Mouse (Mus musculus) limb, embryonic 14.5 days (tissue): ENCODE measurements around the gene Tpst2. TPM values are rescaled to one million over a fixed set of nuclear protein-coding genes. Genes with fewer than 3 reads are reported as not detected.
"Not testable (repeated sequence)": the region's sequence is repeated elsewhere in the genome, so short reads cannot be mapped to it uniquely, and the experiment has no call there.

Experiments
- ATAC-seq: fragments of 200-750 bp; cut with Nextera tagmentation; 2 replicates; pipeline ENCODE4 v1.8.0; 2017; ENCODE audit warnings: low read depth, moderate number of reproducible peaks, moderate TSS enrichment; ENCODE audit not compliant: low FRiP score
- DNase-seq: peaks from one replicate; pipeline ENCODE4 v3.0.0-alpha.2; 2015; ENCODE audit warnings: low spot score
- H3K27ac ChIP-seq: fragments of 300-500 bp; sonication (generic); replicated peaks from 2 replicates; pipeline ENCODE4 v1.5.1; 2014; ENCODE audit warnings: low read depth, mild to moderate bottlenecking, low read length, moderate library complexity, mixed read lengths
- H3K27me3 ChIP-seq: fragments of 300-500 bp; sonication (generic); 2 replicates; pipeline ENCODE4 v1.6.1; 2014; ENCODE audit warnings: low read length, mixed read lengths; ENCODE audit not compliant: control insufficient read depth, insufficient read depth
- H3K36me3 ChIP-seq: fragments of 300-500 bp; sonication (generic); 2 replicates; pipeline ENCODE4 v1.6.1; 2014; ENCODE audit warnings: mild to moderate bottlenecking, low read length, moderate library complexity, mixed read lengths; ENCODE audit not compliant: control insufficient read depth, insufficient read depth
- H3K4me1 ChIP-seq: fragments of 300-500 bp; sonication (generic); 2 replicates; pipeline ENCODE4 v1.6.1; 2014; ENCODE audit warnings: antibody characterized with exemption, low read length, mixed read lengths; ENCODE audit not compliant: control insufficient read depth, insufficient read depth
- H3K4me2 ChIP-seq: fragments of 300-500 bp; sonication (generic); replicated peaks from 2 replicates; pipeline ENCODE4 v1.6.1; 2014; ENCODE audit warnings: low read depth, mild to moderate bottlenecking, low read length, moderate library complexity; ENCODE audit not compliant: severe bottlenecking
- H3K4me3 ChIP-seq: fragments of 300-500 bp; sonication (generic); replicated peaks from 2 replicates; pipeline ENCODE4 v1.5.1; 2014; ENCODE audit warnings: low read length
- H3K9ac ChIP-seq: fragments of 300-500 bp; sonication (generic); 2 replicates; pipeline ENCODE4 v1.6.1; 2014; ENCODE audit warnings: mild to moderate bottlenecking, low read depth, low read length, moderate library complexity; ENCODE audit not compliant: severe bottlenecking
- H3K9me3 ChIP-seq: fragments of 300-500 bp; sonication (generic); 2 replicates; pipeline ENCODE4 v1.6.1; 2016; ENCODE audit warnings: low read length; ENCODE audit not compliant: control insufficient read depth
- POLR2A ChIP-seq: fragments of 200-500 bp; IDR thresholded peaks from 2 replicates; pipeline ENCODE4 v1.8.0; 2012; ENCODE audit warnings: inconsistent platforms, mild to moderate bottlenecking, moderate library complexity, borderline replicate concordance; ENCODE audit not compliant: insufficient read depth, insufficient read length; ENCODE audit errors: extremely low read depth
- WGBS: fragments of 180-500 bp; shearing (Covaris S2); extraction: QIAGEN DNeasy Blood & Tissue Kit; methylation state at CpG from one replicate; pipeline ENCODE4 v1.1.7; 2014; 5-methylcytosine and 5-hydroxymethylcytosine counted together
- polyA plus RNA-seq, 2 experiments: library from polyadenylated mRNA; depleted of rRNA in 1 of 2; stranded (reverse) in 1 of 2; unstranded in 1 of 2; fragments of >200 nt; fragmentation: Nextera tagmentation in 1 of 2; extraction: Ambion mirVana in 1 of 2; gene quantifications; 2 replicates each; pipeline versions ENCODE4 v1.2.1 to v1.2.3; 2012 to 2014

Tpst2 gene
- polyA plus RNA-seq, 2 experiments = 37.0 to 39.7 TPM

DNA sequence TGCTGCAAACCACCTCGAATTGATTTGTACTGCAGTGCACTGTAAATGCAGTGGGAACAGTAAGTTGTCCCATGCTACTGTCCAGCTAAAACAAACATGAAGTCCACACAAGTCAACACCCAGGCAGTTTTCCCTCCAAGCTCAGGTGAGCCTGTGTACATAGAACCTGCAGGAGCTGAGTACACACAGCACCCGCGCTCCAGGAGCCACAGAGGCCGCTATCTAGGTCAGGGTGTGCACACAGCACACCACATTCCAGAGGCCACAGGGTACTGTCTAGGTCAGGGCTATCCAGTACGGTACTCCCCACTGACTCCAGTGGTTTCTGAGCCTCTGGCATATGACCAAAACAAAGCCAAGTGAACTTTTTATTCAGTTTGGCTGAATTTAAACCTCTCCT is 25.8 kb downstream of the Tpst2 start:
- 82% methylated on average over 5 of the region's 5 CpGs for WGBS
- Histone ChIP-seq H3K36me3 (peaks cover 8% of the 10 kb centered on the region; the same call in 1 of the 2 replicates), H3K4me3 (no peak overlapping the region), H3K9me3 (no peaks in the 10 kb centered on the region), H3K4me1 (no peaks in the 10 kb centered on the region), H3K27me3 (no peaks in the 10 kb centered on the region), H3K9ac (no peak overlapping the region), H3K27ac (no peak overlapping the region), H3K4me2 (no peak overlapping the region)
- no peak for TF ChIP-seq POLR2A
- DNase-seq = no peak
- no peak for ATAC-seq

GRCm38 (mm10) chr5:112305842-112306241 is 29.4 kb downstream of the Tpst2 start:
- H3K4me2 ChIP-seq = no peak overlapping the region
- DNase-seq (no peak), ATAC-seq (no peak)
- H3K4me1 ChIP-seq = no peaks in the 10 kb centered on the region
- no peak overlapping the region for H3K4me3 ChIP-seq
- no peak overlapping the region for H3K27ac ChIP-seq
- H3K9ac ChIP-seq = no peak overlapping the region
- 84% methylated on average over 5 of the region's 5 CpGs for WGBS
- H3K9me3 ChIP-seq = no peaks in the 10 kb centered on the region
- H3K36me3 ChIP-seq = peaks cover 42% of the 10 kb centered on the region
- no peak for TF ChIP-seq POLR2A
- H3K27me3 ChIP-seq = no peaks in the 10 kb centered on the region

GRCm38 (mm10) chr5:112313222-112313885 is 36.9 kb downstream of the Tpst2 start:
- H3K27ac ChIP-seq = no peak overlapping the region
- no peak overlapping the region for H3K9ac ChIP-seq
- WGBS = 86% methylated on average over 11 of the region's 11 CpGs
- no peaks in the 10 kb centered on the region for H3K4me1 ChIP-seq
- DNase-seq (no peak), ATAC-seq (no peak)
- H3K36me3 ChIP-seq = peaks cover 63% of the 10 kb centered on the region
- H3K27me3 ChIP-seq = no peaks in the 10 kb centered on the region
- no peaks in the 10 kb centered on the region for H3K9me3 ChIP-seq
- no peak overlapping the region for H3K4me3 ChIP-seq
- H3K4me2 ChIP-seq = no peak overlapping the region
- no peak for TF ChIP-seq POLR2A

- Histone ChIP-seq H3K4me1 (no peaks in the 10 kb centered on the region), H3K27ac (no peak overlapping the region), H3K36me3 (peaks cover 39% of the 10 kb centered on the region), H3K4me3 (no peak overlapping the region), H3K27me3 (no peaks in the 10 kb centered on the region), H3K9me3 (no peaks in the 10 kb centered on the region), H3K9ac (no peak overlapping the region), H3K4me2 (no peak overlapping the region)
- ATAC-seq (no peak), DNase-seq (no peak)
- no peak for TF ChIP-seq POLR2A
- 93% methylated on average over 5 of the region's 5 CpGs for WGBS
These were observed 40.0 kb downstream of the Tpst2 start for GRCm38 (mm10) chr5:112316468-112316867.

DNA sequence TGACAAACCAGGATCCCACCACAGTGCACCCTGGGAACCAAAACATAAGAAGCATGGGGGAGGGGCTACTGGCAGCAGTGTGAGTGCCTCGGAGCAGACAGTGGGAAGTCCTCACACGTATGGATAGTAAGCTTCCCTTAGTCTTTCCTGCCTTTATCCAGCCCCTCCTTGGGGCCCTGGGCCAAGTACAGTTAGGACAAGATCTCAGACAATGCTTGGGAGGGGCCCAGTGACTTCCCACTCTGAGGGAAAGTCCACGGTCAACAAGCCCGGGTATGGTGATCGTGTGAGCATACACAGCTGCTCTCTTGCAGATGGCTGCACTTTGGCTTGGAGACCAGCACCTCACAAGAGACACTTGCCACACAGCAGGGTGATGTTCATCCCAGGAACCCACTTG is 40.8 kb downstream of the Tpst2 start:
- H3K4me3 ChIP-seq = no peak overlapping the region
- no peaks in the 10 kb centered on the region for H3K4me1 ChIP-seq
- ATAC-seq = no peak
- no peak overlapping the region for H3K9ac ChIP-seq
- 51% methylated on average over 5 of the region's 5 CpGs for WGBS
- no peaks in the 10 kb centered on the region for H3K9me3 ChIP-seq
- no peak for TF ChIP-seq POLR2A
- H3K27me3 ChIP-seq = no peaks in the 10 kb centered on the region
- H3K4me2 ChIP-seq = no peak overlapping the region
- H3K27ac ChIP-seq = no peak overlapping the region
- no peak for DNase-seq
- H3K36me3 ChIP-seq = peaks cover 33% of the 10 kb centered on the region

- H3K27ac ChIP-seq = not testable (repeated sequence)
These were observed 42.9 kb downstream of the Tpst2 start for GRCm38 (mm10) chr5:112319343-112319742.

More at GRCm38 (mm10) chr5:112319343-112319742, 42.9 kb downstream of the Tpst2 start:
- not testable (repeated sequence) for DNase-seq, H3K9me3 ChIP-seq, H3K4me1 ChIP-seq, H3K4me3 ChIP-seq, H3K27me3 ChIP-seq, H3K9ac ChIP-seq, H3K4me2 ChIP-seq, ATAC-seq
- 56% methylated on average over 2 of the region's 2 CpGs for WGBS
- H3K36me3 ChIP-seq = peaks cover 15% of the 10 kb centered on the region
